8 mouse cellular contexts compared by ENCODE assay signal in the genomic region with DNA sequence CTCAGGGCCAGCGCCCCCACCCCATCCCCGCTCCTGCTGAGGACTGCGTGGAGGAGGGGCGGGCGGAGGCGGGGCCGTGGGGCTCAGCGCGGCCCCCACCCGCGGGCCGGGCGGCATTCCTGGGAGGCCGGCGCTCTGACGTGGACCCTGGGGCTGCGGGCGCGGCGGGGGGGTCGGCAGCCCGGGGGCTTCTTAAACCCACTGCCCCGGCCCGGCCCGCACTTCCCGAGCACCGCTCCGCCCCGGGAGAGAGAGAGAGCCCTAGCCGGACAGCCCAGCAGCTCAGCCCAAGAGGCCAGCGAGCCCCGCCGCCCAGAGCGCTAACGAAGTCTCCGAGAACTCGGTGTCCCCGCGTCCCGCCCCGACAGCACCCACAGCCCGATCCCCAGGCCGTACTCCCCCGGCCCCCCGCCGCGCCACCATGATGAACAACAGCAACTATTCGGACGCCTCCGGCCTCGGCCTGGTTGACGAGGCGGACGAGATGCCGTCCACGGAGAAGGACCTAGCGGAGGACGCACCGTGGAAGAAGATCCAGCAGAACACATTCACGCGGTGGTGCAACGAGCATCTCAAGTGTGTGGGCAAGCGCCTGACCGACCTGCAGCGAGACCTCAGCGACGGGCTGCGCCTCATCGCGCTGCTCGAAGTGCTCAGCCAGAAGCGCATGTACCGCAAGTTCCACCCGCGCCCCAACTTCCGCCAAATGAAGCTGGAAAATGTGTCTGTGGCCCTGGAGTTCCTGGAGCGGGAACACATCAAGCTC. TPM values are rescaled to one million over a fixed set of nuclear protein-coding genes. Genes with fewer than 3 reads are reported as not detected.
DNase-seq lines count a peak whose midpoint lies in the region; ATAC-seq and TF ChIP-seq lines count a peak whose summit lies in the region.

A gene (plus strand): TSS at position 219 of the 766 bp plus-strand sequence.

- H3K4me2 ChIP-seq in forebrain, embryonic 15.5 days (replicated peaks), result peak within 1 kb of the TSS; percentile 80
- peak within 1 kb of the TSS; percentile 58 for H3K4me2 ChIP-seq in liver, embryonic 13.5 days
- H3K4me2 ChIP-seq in neural tube, embryonic 15.5 days, result peak within 1 kb of the TSS; percentile 73

- TF ChIP-seq POLR2A in cerebellum, adult 2 months (IDR thresholded peaks at IDR 0.05; ENCODE audit: borderline replicate concordance, insufficient read depth, low read length), result no peak

- ATAC-seq in forebrain, embryonic 15.5 days (replicated peaks), result no peak; the same call in 1 of the 2 replicates
- peak; percentile 33 to 37; a peak in 3 of 4 replicates for ATAC-seq in hematopoietic stem cell, adult 5-6 weeks (replicated peaks in 1 of 2; ENCODE audit: insufficient read depth in 1 of 2, low FRiP score in 2 of 2, low TSS enrichment in 1 of 2, low read depth in 1 of 2, poor library complexity in 2 of 2, severe bottlenecking in 2 of 2)
- no peak for ATAC-seq in liver, embryonic 13.5 days (ENCODE audit: low read depth)
- peak; percentile 5; the same call in 1 of the 2 replicates for ATAC-seq in neural tube, embryonic 15.5 days (ENCODE audit: low FRiP score)

- H3K36me3 ChIP-seq in forebrain, embryonic 15.5 days, result no peaks in the 10 kb centered on the region
- no peaks in the 10 kb centered on the region for H3K36me3 ChIP-seq in liver, embryonic 13.5 days
- no peaks in the 10 kb centered on the region for H3K36me3 ChIP-seq in neural tube, embryonic 15.5 days

- peak within 1 kb of the TSS; percentile 8 for H3K4me3 ChIP-seq in cerebellum, adult 2 months (replicated peaks; ENCODE audit: insufficient read depth, low read depth, low read length)
- peak within 1 kb of the TSS; percentile 45 for H3K4me3 ChIP-seq in forebrain, embryonic 15.5 days
- peak within 1 kb of the TSS; percentile 44 for H3K4me3 ChIP-seq in liver, embryonic 13.5 days (replicated peaks)
- peak within 1 kb of the TSS; percentile 45 for H3K4me3 ChIP-seq in neural tube, embryonic 15.5 days (replicated peaks)

- no peak for DNase-seq in cerebellum, adult 2 months
- no peak for DNase-seq in cerebellum, adult 11-12 months
- DNase-seq in adrenal gland, adult 2 months, result peak; percentile 36
- DNase-seq in liver, embryonic 13.5 days, result no peak
- no peak for DNase-seq in thymus, postnatal 0 days (ENCODE audit: low spot score)

- TF ChIP-seq CTCF in cerebellum, adult 2 months (IDR thresholded peaks at IDR 0.05; ENCODE audit: borderline replicate concordance, insufficient read depth, low read depth, low read length), result no peak

- 3% methylated on average over 71 of the region's 77 CpGs for WGBS in cerebellum, adult 2 months
- WGBS in forebrain, embryonic 15.5 days, result under 1% methylated on average over 77 of the region's 77 CpGs
- WGBS in liver, embryonic 13.5 days (ENCODE audit: insufficient replicate concordance), result 2% methylated on average over 65 of the region's 77 CpGs
- WGBS in neural tube, embryonic 15.5 days, result 1% methylated on average over 71 of the region's 77 CpGs

- H3K9me3 ChIP-seq in forebrain, embryonic 15.5 days, result no peaks in the 10 kb centered on the region
- no peaks in the 10 kb centered on the region for H3K9me3 ChIP-seq in liver, embryonic 13.5 days (replicated peaks)
- no peaks in the 10 kb centered on the region for H3K9me3 ChIP-seq in neural tube, embryonic 15.5 days (replicated peaks)

- H3K27me3 ChIP-seq in cerebellum, adult 2 months (ENCODE audit: control insufficient read depth, insufficient read depth, low read length), result no peaks in the 10 kb centered on the region; the same call in 1 of the 2 replicates
- H3K27me3 ChIP-seq in forebrain, embryonic 15.5 days, result peaks cover 25% of the 10 kb centered on the region
- peaks cover 87% of the 10 kb centered on the region for H3K27me3 ChIP-seq in liver, embryonic 13.5 days
- peaks cover 53% of the 10 kb centered on the region for H3K27me3 ChIP-seq in neural tube, embryonic 15.5 days (replicated peaks)

- H3K9ac ChIP-seq in forebrain, embryonic 15.5 days (replicated peaks), result peak within 1 kb of the TSS; percentile 49
- peak within 1 kb of the TSS; percentile 15; the same call in 1 of the 2 replicates for H3K9ac ChIP-seq in liver, embryonic 13.5 days
- H3K9ac ChIP-seq in neural tube, embryonic 15.5 days (replicated peaks), result peak within 1 kb of the TSS; percentile 45

- no peak within 1 kb of the TSS for H3K27ac ChIP-seq in cerebellum, adult 2 months (ENCODE audit: insufficient read depth, low read length)
- no peak within 1 kb of the TSS for H3K27ac ChIP-seq in forebrain, embryonic 15.5 days (replicated peaks)
- H3K27ac ChIP-seq in liver, embryonic 13.5 days, result no peak within 1 kb of the TSS
- H3K27ac ChIP-seq in neural tube, embryonic 15.5 days (replicated peaks), result peak within 1 kb of the TSS; percentile 76; the same call in 1 of the 2 replicates

- H3K4me1 ChIP-seq in cerebellum, adult 2 months (ENCODE audit: control insufficient read depth, insufficient read depth, low read length), result no peaks in the 10 kb centered on the region
- peaks cover 53% of the 10 kb centered on the region for H3K4me1 ChIP-seq in forebrain, embryonic 15.5 days
- peaks cover 24% of the 10 kb centered on the region for H3K4me1 ChIP-seq in liver, embryonic 13.5 days (replicated peaks)
- peaks cover 49% of the 10 kb centered on the region for H3K4me1 ChIP-seq in neural tube, embryonic 15.5 days

RNA-seq across cellular contexts. Expression of the gene that starts here (rescaled TPM):
- 0.65 and 0.72 TPM in 2 replicates for polyA plus RNA-seq in cerebellum, adult 2 months (2012; rRNA removed)
- total RNA-seq in adrenal gland, adult 2 months (2021), result 1 to 10 TPM; 2.3 to 7.6 TPM
- 0.88 and 1.6 TPM in 2 replicates for polyA plus RNA-seq in adrenal gland, adult 2 months (2012; rRNA removed)
- polyA plus RNA-seq in forebrain, embryonic 15.5 days (2015; fragmentation: Nextera tagmentation; extraction: Ambion mirVana), result 1.9 and 2.0 TPM in 2 replicates
- not detected in 2 replicates for total RNA-seq in hematopoietic stem cell, adult 5-6 weeks (2017)
- 0.89 and 0.97 TPM in 2 replicates for polyA plus RNA-seq in liver, embryonic 13.5 days (2015; fragmentation: Nextera tagmentation; extraction: Ambion mirVana)
- polyA plus RNA-seq in neural tube, embryonic 15.5 days (2015; fragmentation: Nextera tagmentation; extraction: Ambion mirVana), result 5.2 and 5.3 TPM in 2 replicates
- 0.17 and 0.35 TPM in 2 replicates for polyA plus RNA-seq in thymus, postnatal 0 days (2015; fragmentation: Nextera tagmentation; extraction: Ambion mirVana)

Comparison
In these comparisons a context has a peak if more than half of its experiments do, and no peak if none do; other contexts are left out.
1. Peak in ATAC-seq in hematopoietic stem cell, adult 5-6 weeks; RNA of the gene not detected or under 1 TPM.